Mouse (Mus musculus) ES-Bruce4 (cell line): Measurements from ENCODE around the gene Dnajb3. TPM values are rescaled to one million over a fixed set of nuclear protein-coding genes. Genes with fewer than 3 reads are reported as not detected.

Source experiments
- H3K27ac ChIP-seq: 2 replicates; pipeline ENCODE4 v1.5.1; 2012; ENCODE audit warnings: low read length, inconsistent platforms; ENCODE audit not compliant: insufficient read depth
- H3K27me3 ChIP-seq: 2 replicates; pipeline ENCODE4 v1.6.1; 2012; ENCODE audit warnings: mild to moderate bottlenecking, low read length, inconsistent platforms; ENCODE audit not compliant: control insufficient read depth, poor library complexity, insufficient read depth, severe bottlenecking
- H3K36me3 ChIP-seq: 2 replicates; pipeline ENCODE4 v1.6.1; 2012; ENCODE audit warnings: inconsistent platforms, mild to moderate bottlenecking, low read length, moderate library complexity; ENCODE audit not compliant: control insufficient read depth, poor library complexity, insufficient read depth, severe bottlenecking
- H3K4me1 ChIP-seq: one replicate; pipeline ENCODE4 v1.8.1; 2011; ENCODE audit warnings: low read length; ENCODE audit not compliant: control insufficient read depth, insufficient read depth
- H3K4me3 ChIP-seq: 2 replicates; pipeline ENCODE4 v1.5.1; 2011; ENCODE audit warnings: low read depth, mild to moderate bottlenecking, low read length
- H3K9ac ChIP-seq: 2 replicates; pipeline ENCODE4 v1.6.1; 2012; ENCODE audit warnings: low read depth, mild to moderate bottlenecking, inconsistent platforms; ENCODE audit not compliant: poor library complexity, severe bottlenecking
- H3K9me3 ChIP-seq: replicated peaks from 2 replicates; pipeline ENCODE4 v1.6.1; 2012; ENCODE audit warnings: mild to moderate bottlenecking, low read length, inconsistent platforms; ENCODE audit not compliant: control insufficient read depth, poor library complexity, insufficient read depth, severe bottlenecking
- CTCF ChIP-seq: IDR thresholded peaks from one replicate; pipeline ENCODE4 v1.8.1; 2011; ENCODE audit warnings: low read depth, low read length
- EP300 ChIP-seq: IDR thresholded peaks from 2 replicates; pipeline ENCODE4 v1.6.1; 2011; ENCODE audit warnings: low read depth, low read length; ENCODE audit not compliant: insufficient read depth
- POLR2A ChIP-seq: IDR thresholded peaks from one replicate; pipeline ENCODE4 v1.8.1; 2011; ENCODE audit warnings: low read length; ENCODE audit not compliant: insufficient read depth
- polyA plus RNA-seq: library from polyadenylated mRNA; stranded (reverse); fragments of >200 nt; gene quantifications from 2 replicates; pipeline ENCODE4 v1.2.4, GENCODE M21; 2011; ENCODE audit warnings: low read depth; ENCODE audit not compliant: missing spikeins, insufficient read depth, insufficient read length

The Dnajb3 gene
- 0.85 and 1.2 TPM in 2 replicates for polyA plus RNA-seq

DNA sequence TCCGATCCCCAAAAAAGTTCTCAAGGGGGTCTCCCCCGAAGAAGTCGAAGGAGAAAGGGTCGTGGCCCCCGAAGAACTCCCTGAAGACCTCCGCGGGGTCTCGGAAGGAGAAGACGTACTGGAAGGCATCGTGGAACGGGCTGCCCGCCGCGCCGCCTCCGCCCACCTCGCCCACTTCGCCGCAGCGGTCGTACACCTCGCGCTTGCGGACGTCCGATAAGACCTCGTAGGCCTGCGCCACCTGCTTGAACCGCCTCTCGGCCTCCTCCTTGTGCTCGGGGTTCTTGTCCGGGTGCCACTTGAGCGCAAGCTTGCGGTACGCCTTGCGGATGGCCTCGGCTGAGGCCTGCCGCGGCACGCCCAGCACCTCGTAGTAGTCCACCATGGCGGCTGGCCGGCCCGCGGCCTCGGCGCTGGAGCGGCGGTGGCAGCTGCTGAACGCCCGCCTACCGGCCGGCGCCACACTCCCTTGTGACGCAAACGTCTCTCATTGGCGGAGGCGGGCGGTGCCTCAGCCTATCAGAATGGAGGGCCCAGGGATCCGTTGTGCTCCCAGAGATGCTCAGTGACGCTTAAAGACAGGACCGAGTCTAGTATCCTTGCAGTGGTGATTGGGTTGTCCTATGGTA lies at the start of gene Dnajb3:
Gene Dnajb3 (minus strand): TSS at position 489 of the 629 bp plus-strand sequence.
- Histone ChIP-seq H3K4me1 (peaks cover 1% of the 10 kb centered on the region), H3K27me3 (peaks cover 10% of the 10 kb centered on the region), H3K9me3 (peaks cover 9% of the 10 kb centered on the region; the same call in 1 of the 2 replicates), H3K36me3 (no peaks in the 10 kb centered on the region), H3K27ac (no peak within 1 kb of the TSS), H3K9ac (peak within 1 kb of the TSS; percentile 41), H3K4me3 (peak within 1 kb of the TSS; percentile 72)
- TF ChIP-seq CTCF (no peak), POLR2A (peak; percentile 25), EP300 (no peak)

DNA sequence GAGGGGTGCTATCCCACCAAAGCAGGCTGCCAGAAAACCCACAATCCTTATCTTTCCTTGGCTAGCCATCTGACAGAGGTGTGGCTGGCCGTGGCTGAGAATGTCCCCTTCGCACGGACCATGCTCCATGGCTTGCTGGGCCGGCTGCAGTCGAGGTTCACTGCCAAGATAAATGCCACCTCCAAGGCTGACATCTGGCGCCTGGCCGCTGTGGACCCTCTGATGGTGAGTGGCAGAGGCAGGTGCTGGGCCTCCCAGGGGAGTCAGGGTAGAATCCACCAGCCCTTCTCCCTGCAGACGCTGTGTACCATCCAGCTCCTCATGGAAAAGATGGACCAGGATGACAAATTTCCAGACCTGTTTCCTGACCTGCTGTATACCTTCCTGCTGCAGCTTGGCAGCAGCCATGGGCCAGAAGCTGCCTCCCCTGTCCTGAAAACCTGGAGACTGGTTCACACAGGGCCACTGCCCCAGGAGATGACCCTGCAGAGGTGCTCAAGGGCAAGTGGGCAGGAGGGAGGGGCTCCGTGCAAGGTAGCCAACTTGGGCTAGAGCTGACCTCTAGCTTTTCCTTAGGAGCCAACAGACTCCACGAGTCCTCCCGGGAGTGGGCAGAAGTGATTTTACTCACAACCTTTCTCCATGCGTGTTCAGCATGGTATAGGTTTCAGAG lies 49.3 kb upstream of the Dnajb3 start:
- Histone ChIP-seq H3K9ac (no peak overlapping the region), H3K4me3 (no peak overlapping the region), H3K9me3 (no peaks in the 10 kb centered on the region), H3K4me1 (no peaks in the 10 kb centered on the region), H3K27ac (no peak overlapping the region), H3K27me3 (no peaks in the 10 kb centered on the region), H3K36me3 (no peaks in the 10 kb centered on the region)
- TF ChIP-seq POLR2A (no peak), EP300 (no peak), CTCF (no peak)

DNA sequence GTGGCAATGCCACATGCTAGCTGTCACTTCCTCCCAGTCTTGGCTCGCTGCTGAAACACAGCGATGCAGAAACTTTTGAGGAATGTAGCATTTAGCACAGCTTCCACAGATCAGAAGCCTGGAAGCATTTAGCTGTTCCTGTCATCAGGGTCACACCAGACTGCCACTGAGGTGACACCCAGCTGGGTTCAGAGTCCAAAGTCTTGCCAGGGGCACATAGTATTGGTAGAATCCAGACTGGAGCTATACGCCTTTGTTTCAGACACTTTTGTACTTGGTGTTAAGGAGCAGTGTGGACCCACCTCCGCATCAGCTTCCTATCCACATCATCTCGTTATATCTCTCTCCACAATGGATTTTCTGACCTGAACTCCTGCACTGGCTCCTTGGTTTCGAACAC lies 48.0 kb upstream of the Dnajb3 start:
- no peaks in the 10 kb centered on the region for H3K9me3 ChIP-seq
- no peak overlapping the region for H3K27ac ChIP-seq
- TF ChIP-seq EP300 (no peak), CTCF (no peak), POLR2A (no peak)
- no peaks in the 10 kb centered on the region for H3K27me3 ChIP-seq
- no peaks in the 10 kb centered on the region for H3K4me1 ChIP-seq
- H3K9ac ChIP-seq, result no peak overlapping the region
- no peak overlapping the region for H3K4me3 ChIP-seq
- H3K36me3 ChIP-seq, result no peaks in the 10 kb centered on the region

DNA sequence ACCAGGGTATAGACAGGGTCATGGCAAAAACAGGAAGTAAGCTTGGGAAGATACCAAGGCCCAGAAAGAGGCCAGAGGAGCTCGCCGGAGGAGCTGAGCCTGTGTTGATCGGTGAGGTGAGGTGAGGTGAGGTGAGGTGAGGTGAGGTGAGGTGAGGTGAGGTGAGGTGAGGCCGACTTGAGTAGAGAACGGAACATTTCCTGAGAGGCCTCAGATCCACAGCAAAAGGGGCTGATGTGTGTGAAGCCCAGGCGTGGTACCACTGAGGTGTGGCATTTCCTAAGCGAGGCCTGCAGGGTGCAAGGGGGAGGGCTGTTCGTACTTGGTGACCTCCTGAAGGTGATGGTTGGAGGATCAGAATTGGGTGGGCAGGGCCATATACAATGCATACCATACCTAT lies 47.5 kb upstream of the Dnajb3 start:
- Histone ChIP-seq H3K4me1 (no peaks in the 10 kb centered on the region), H3K27ac (no peak overlapping the region), H3K27me3 (no peaks in the 10 kb centered on the region), H3K9me3 (no peaks in the 10 kb centered on the region), H3K36me3 (no peaks in the 10 kb centered on the region), H3K4me3 (no peak overlapping the region), H3K9ac (no peak overlapping the region)
- TF ChIP-seq CTCF, result no peak
- no peak for TF ChIP-seq EP300
- TF ChIP-seq POLR2A, result no peak

DNA sequence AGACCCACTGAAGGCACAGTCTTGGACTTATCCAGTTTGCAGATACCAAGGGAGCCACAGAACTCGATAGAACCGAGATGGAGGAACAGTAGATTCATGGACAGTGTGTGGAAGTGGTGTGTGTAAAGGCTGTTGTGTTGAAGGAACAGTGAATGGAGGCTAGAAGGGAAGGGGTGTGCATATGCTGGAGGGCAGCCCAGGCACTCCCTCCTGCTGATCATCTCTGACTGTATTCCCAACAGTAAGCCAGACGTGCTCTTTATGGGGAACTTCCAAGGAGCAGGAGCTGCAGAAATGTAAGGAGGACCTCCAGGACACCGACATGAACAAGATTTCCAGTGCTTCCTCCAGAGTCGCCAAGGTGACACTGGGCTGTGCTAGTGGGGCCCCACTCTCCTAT lies 44.4 kb upstream of the Dnajb3 start:
- H3K27me3 ChIP-seq, result no peaks in the 10 kb centered on the region
- H3K4me3 ChIP-seq, result no peak overlapping the region
- H3K4me1 ChIP-seq, result no peaks in the 10 kb centered on the region
- H3K36me3 ChIP-seq, result no peaks in the 10 kb centered on the region
- TF ChIP-seq CTCF (no peak), EP300 (no peak), POLR2A (no peak)
- H3K9me3 ChIP-seq, result no peaks in the 10 kb centered on the region
- no peak overlapping the region for H3K9ac ChIP-seq
- H3K27ac ChIP-seq, result no peak overlapping the region

DNA sequence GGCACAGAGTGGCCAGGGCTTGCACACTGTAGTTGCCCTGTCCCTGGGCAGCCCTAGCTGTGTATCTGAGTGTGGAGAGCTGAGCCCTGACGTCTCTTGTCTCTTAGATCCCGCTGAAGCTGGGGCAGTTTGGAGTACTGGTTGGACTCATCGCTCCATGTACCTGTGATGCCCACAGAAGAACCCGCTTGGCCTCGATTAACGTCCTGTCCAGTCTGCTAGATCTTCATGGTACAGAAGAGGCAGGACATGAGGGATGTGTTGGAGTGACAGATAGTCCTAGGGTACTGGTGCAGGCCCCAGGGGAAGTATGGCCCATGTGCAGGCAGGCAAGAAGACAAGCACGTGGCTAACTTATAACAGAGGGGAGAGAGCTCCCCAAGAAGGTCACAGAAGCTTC lies 44.0 kb upstream of the Dnajb3 start:
- Histone ChIP-seq H3K9me3 (no peaks in the 10 kb centered on the region), H3K9ac (no peak overlapping the region), H3K27me3 (no peaks in the 10 kb centered on the region)

More for the DNA sequence above, 44.0 kb upstream of the Dnajb3 start:
- no peak overlapping the region for H3K4me3 ChIP-seq
- TF ChIP-seq EP300 (no peak), POLR2A (no peak), CTCF (no peak)
- H3K27ac ChIP-seq, result no peak overlapping the region
- no peaks in the 10 kb centered on the region for H3K36me3 ChIP-seq
- H3K4me1 ChIP-seq, result no peaks in the 10 kb centered on the region
